Comparison of ENCODE assay signal across 8 mouse cellular contexts in the genomic region with DNA sequence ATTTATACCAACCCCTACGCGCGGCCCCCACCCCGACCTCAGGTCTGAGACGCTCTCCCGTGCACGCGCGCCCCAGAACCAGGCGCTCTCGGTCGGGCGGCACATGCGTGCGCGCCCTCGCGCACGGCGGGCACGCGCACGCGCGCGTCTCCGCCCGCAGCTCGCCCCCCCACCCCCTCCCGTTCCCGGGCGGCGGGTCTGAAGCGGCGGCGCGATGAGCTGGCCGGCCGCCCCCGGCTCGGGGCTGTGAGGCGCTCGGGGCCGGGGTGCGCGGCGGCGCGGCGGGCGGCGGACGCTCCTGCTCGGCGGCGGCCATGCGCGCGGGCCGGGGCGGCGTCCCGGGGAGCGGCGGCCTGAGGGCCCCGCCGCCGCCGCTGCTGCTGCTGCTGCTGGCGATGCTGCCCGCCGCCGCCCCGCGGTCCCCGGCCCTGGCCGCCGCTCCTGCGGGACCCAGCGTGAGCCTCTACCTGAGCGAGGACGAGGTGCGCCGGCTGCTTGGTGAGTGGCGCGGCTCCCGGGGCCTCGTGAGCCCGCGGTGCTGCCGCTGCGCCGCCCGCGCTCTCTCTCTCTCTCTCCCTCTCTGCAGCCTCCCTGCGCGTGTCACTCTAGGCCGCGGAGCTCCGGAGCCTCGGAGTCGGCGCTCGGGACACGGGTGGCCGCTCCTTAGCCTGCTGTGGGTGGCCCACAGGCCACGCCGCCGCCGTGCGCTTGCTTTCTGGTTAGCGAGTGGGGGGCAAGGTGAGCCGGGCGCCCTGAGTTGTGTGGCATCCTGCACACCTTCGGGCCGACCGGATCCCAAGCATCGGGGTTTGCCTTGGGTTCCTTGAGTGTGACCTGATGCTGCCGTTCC. TPM values are rescaled to one million over a fixed set of nuclear protein-coding genes. Genes with fewer than 3 reads are reported as not detected.
DNase-seq lines count a peak whose midpoint lies in the region; ATAC-seq and TF ChIP-seq lines count a peak whose summit lies in the region.

Ryk (plus strand) TSS at position 176 of the 850 bp plus-strand sequence.

- peak; percentile 87 for DNase-seq in MEL (ENCODE audit: low read depth, low spot score)
- DNase-seq in cerebellum, adult 11 months = peak; percentile 83
- peak; percentile 80 to 88 for DNase-seq in heart, postnatal 14 days
- no peak for DNase-seq in large intestine, adult 2 months (ENCODE audit: low read depth, low spot score)
- DNase-seq in liver, postnatal 0 days = peak; percentile 75
- peak; percentile 49 for DNase-seq in ovary, postnatal 10 days (ENCODE audit: low spot score)
- peak; percentile 20 for DNase-seq in thymus, postnatal 14 days

- intact Hi-C loops in heart, postnatal 14 days (cut with DNase I) = loop anchor here (2.0 kb wide), 1 partner anchor 32 kb away; no protein-coding TSS in a partner anchor

- H3K9ac ChIP-seq in MEL (ENCODE audit: control insufficient read depth, low read depth, low read length, poor library complexity, severe bottlenecking) = peak within 1 kb of the TSS; percentile 93
- peak within 1 kb of the TSS; percentile 94 for H3K9ac ChIP-seq in forebrain, embryonic 16.5 days (replicated peaks; ENCODE audit: low read depth, low read length)
- H3K9ac ChIP-seq in liver, postnatal 0 days (replicated peaks) = peak within 1 kb of the TSS; percentile 83

- peak in 1 of 2 experiments; percentile 58; a peak in 2 of 4 replicates for TF ChIP-seq POLR2A in MEL (IDR thresholded peaks at IDR 0.05; ENCODE audit: control insufficient read depth in 1 of 2, insufficient read depth in 1 of 2, low read depth in 1 of 2, low read length in 2 of 2, poor library complexity in 1 of 2)

- peak within 1 kb of the TSS; percentile 76 to 97 for H3K4me3 ChIP-seq in MEL (ENCODE audit: control insufficient read depth in 1 of 2, insufficient read depth in 1 of 2, low read depth in 2 of 2, low read length in 2 of 2)
- peak within 1 kb of the TSS; percentile 83 for H3K4me3 ChIP-seq in forebrain, embryonic 16.5 days (replicated peaks; ENCODE audit: low read length)
- peak within 1 kb of the TSS; percentile 78 for H3K4me3 ChIP-seq in liver, postnatal 0 days (ENCODE audit: low read depth, low read length)

- H3K4me2 ChIP-seq in forebrain, embryonic 16.5 days (ENCODE audit: low read length) = peak within 1 kb of the TSS; percentile 70
- peak within 1 kb of the TSS; percentile 90 for H3K4me2 ChIP-seq in liver, postnatal 0 days (ENCODE audit: low read depth, low read length)

- H3K79me2 ChIP-seq in MEL (ENCODE audit: control insufficient read depth, insufficient read depth, low read length, poor library complexity) = peaks cover 34% of the 10 kb centered on the region

- H3K4me1 ChIP-seq in MEL (ENCODE audit: control insufficient read depth in 1 of 2, insufficient read depth in 2 of 2, low read length in 2 of 2) = peaks cover 0 to 10% of the 10 kb centered on the region in 2 experiments
- peaks cover 27% of the 10 kb centered on the region for H3K4me1 ChIP-seq in forebrain, embryonic 16.5 days (replicated peaks; ENCODE audit: control insufficient read depth, insufficient read depth, low read length)
- peaks cover 9% of the 10 kb centered on the region for H3K4me1 ChIP-seq in liver, postnatal 0 days (ENCODE audit: insufficient read depth)

- H3K9me3 ChIP-seq in MEL (replicated peaks; ENCODE audit: insufficient read depth, low read length) = no peaks in the 10 kb centered on the region
- no peaks in the 10 kb centered on the region for H3K9me3 ChIP-seq in forebrain, embryonic 16.5 days (ENCODE audit: control insufficient read depth, low read length)
- H3K9me3 ChIP-seq in liver, postnatal 0 days (ENCODE audit: low read length) = no peaks in the 10 kb centered on the region

- H3K27me3 ChIP-seq in MEL (ENCODE audit: control insufficient read depth in 1 of 2, insufficient read depth in 2 of 2, low read length in 2 of 2) = no peaks in the 10 kb centered on the region
- H3K27me3 ChIP-seq in forebrain, embryonic 16.5 days (replicated peaks; ENCODE audit: control insufficient read depth, insufficient read depth, low read length) = no peaks in the 10 kb centered on the region
- H3K27me3 ChIP-seq in liver, postnatal 0 days (ENCODE audit: insufficient read depth, low read length) = peaks cover 5% of the 10 kb centered on the region; the same call in 1 of the 2 replicates

- under 1% methylated on average over 108 of the region's 119 CpGs for WGBS in forebrain, embryonic 16.5 days
- under 1% methylated on average over 116 of the region's 119 CpGs for WGBS in large intestine, adult 2 months
- under 1% methylated on average over 65 of the region's 119 CpGs for WGBS in liver, postnatal 0 days (ENCODE audit: insufficient replicate concordance)

- TF ChIP-seq EP300 in MEL (IDR thresholded peaks at IDR 0.05; ENCODE audit: low read depth in 1 of 2, low read length in 2 of 2) = no peak
- no peak for TF ChIP-seq EP300 in liver, postnatal 0 days (IDR thresholded peaks at IDR 0.05; ENCODE audit: low read depth)

- H3K27ac ChIP-seq in MEL (ENCODE audit: control insufficient read depth, low read depth, low read length) = peak within 1 kb of the TSS; percentile 1
- peak within 1 kb of the TSS; percentile 84 for H3K27ac ChIP-seq in forebrain, embryonic 16.5 days (ENCODE audit: low read length)
- peak within 1 kb of the TSS; percentile 73 for H3K27ac ChIP-seq in liver, postnatal 0 days (ENCODE audit: low read depth)

- no peak for TF ChIP-seq CTCF in MEL (IDR thresholded peaks at IDR 0.05 in 2 of 3, conservative IDR thresholded peaks at IDR 0.05 in 1 of 3; ENCODE audit: control insufficient read depth in 1 of 3, insufficient read depth in 1 of 3, low read depth in 2 of 3, low read length in 3 of 3, poor library complexity in 1 of 3, severe bottlenecking in 1 of 3)
- TF ChIP-seq CTCF in liver, postnatal 0 days (IDR thresholded peaks at IDR 0.05; ENCODE audit: low read depth) = no peak

- peak; percentile 81 for ATAC-seq in forebrain, embryonic 16.5 days
- ATAC-seq in liver, postnatal 0 days = peak; percentile 93

- TF ChIP-seq RAD21 in MEL (IDR thresholded peaks at IDR 0.05; ENCODE audit: low read depth, low read length) = no peak

- peaks cover 0 to 4% of the 10 kb centered on the region in 2 experiments; a peak in 2 of 4 replicates for H3K36me3 ChIP-seq in MEL (ENCODE audit: control insufficient read depth in 1 of 2, insufficient read depth in 2 of 2, low read length in 2 of 2)
- no peaks in the 10 kb centered on the region for H3K36me3 ChIP-seq in forebrain, embryonic 16.5 days (ENCODE audit: control insufficient read depth, insufficient read depth)
- H3K36me3 ChIP-seq in liver, postnatal 0 days (replicated peaks; ENCODE audit: insufficient read depth, low read length) = no peaks in the 10 kb centered on the region

TF ChIP-seq in MEL, 35 proteins besides CTCF, POLR2A, EP300 and RAD21:
- TF ChIP-seq TCF12 (IDR thresholded peaks at IDR 0.05; ENCODE audit: low read depth, low read length) (0 out of 2 replicates have a peak, but pooled peaks have one; percentile 2), ZC3H11A (IDR thresholded peaks at IDR 0.05; ENCODE audit: low read depth, low read length) (no peak), NRF1 (IDR thresholded peaks at IDR 0.05; ENCODE audit: insufficient read depth, low read depth, low read length, poor library complexity, severe bottlenecking) (peak; percentile 63), MAZ (IDR thresholded peaks at IDR 0.05; ENCODE audit: low read depth, low read length) (peak; percentile 57; the same call in 1 of the 2 replicates), NELFE (IDR thresholded peaks at IDR 0.05; ENCODE audit: low read depth, low read length) (peak; percentile 50), ZKSCAN1 (IDR thresholded peaks at IDR 0.05; ENCODE audit: low read depth, low read length) (no peak)

RNA-seq across cellular contexts. Expression of gene Ryk, which starts in this region (rescaled TPM):
- total RNA-seq in MEL (2012; rRNA removed) = 43.8 and 46.0 TPM in 2 replicates
- polyA plus RNA-seq in MEL (2012; ENCODE audit: insufficient read depth in 1 of 2, insufficient read length in 2 of 2, low read depth in 1 of 2, low replicate concordance in 2 of 2, missing spikeins in 1 of 2) = 10 to 100 TPM; 46.4 to 47.3 TPM
- polyA plus RNA-seq in forebrain, embryonic 16.5 days (2015; fragmentation: Nextera tagmentation; extraction: Ambion mirVana) = 14.1 TPM in 2 replicates
- 10 to 100 TPM; 40.2 to 42.6 TPM for total RNA-seq in heart, postnatal 14 days (2021)
- 40.1 and 46.8 TPM in 2 replicates for polyA plus RNA-seq in large intestine, adult 2 months (2012; rRNA removed)
- polyA plus RNA-seq in liver, postnatal 0 days (2015; fragmentation: Nextera tagmentation; extraction: Ambion mirVana) = 4.7 and 8.2 TPM in 2 replicates

Comparison
In these comparisons a context has a peak if more than half of its experiments do, and no peak if none do; other contexts are left out.
1. H3K27ac ChIP-seq: peak in every context shown above with its lines; median percentile 84 in forebrain, embryonic 16.5 days; 73 in liver, postnatal 0 days; 1 in MEL.